In genomic region chr17:80808069-80808468, GRCm38 (mm10) we compare ENCODE assay signal across 11 mouse cellular contexts.
DNase-seq lines count a peak whose midpoint lies in the region; ATAC-seq and TF ChIP-seq lines count a peak whose summit lies in the region.
"Had no signal": no experiment of that assay in that cellular context is flagged by ENCODE, and none has a peak within 500 bp of the region (broad histone marks: within the 10 kb centered on the region; RNA-seq: fewer than 3 reads in every experiment).

No protein-coding gene starts in this region.

- TF ChIP-seq EP300 in stomach, postnatal 0 days (optimal IDR thresholded peaks at IDR 0.05) = no peak

- TF ChIP-seq CTCF in stomach, postnatal 0 days (IDR thresholded peaks at IDR 0.05; ENCODE audit: low read depth) = no peak

- peak; percentile 37; the same call in 1 of the 2 replicates for ATAC-seq in stomach, embryonic 16.5 days (ENCODE audit: insufficient read depth, low FRiP score)
- ATAC-seq in stomach, postnatal 0 days (ENCODE audit: low FRiP score, low TSS enrichment) = no peak; the same call in 1 of the 2 replicates
- no peak for ATAC-seq in forebrain, embryonic 12.5 days (ENCODE audit: low FRiP score)

- H3K4me2 ChIP-seq in stomach, embryonic 16.5 days (ENCODE audit: low read depth, low read length) = no peak overlapping the region
- H3K4me2 ChIP-seq in stomach, postnatal 0 days (replicated peaks; ENCODE audit: low read depth) = no peak overlapping the region
- H3K4me2 ChIP-seq in forebrain, embryonic 12.5 days = no peak overlapping the region
- H3K4me2 ChIP-seq: embryonic facial prominence, embryonic 12.5 days; hindbrain, embryonic 12.5 days; neural tube, embryonic 12.5 days had no signal

- no peak overlapping the region for H3K4me3 ChIP-seq in heart, embryonic 10.5 days
- H3K4me3 ChIP-seq in stomach, embryonic 16.5 days (replicated peaks; ENCODE audit: low read length) = no peak overlapping the region
- no peak overlapping the region for H3K4me3 ChIP-seq in stomach, postnatal 0 days (ENCODE audit: low read depth, low read length)
- H3K4me3 ChIP-seq in forebrain, embryonic 12.5 days (replicated peaks) = no peak overlapping the region
- H3K4me3 ChIP-seq: embryonic facial prominence, embryonic 12.5 days; hindbrain, embryonic 12.5 days; neural tube, embryonic 12.5 days had no signal

- H3K9me3 ChIP-seq in heart, embryonic 10.5 days = no peaks in the 10 kb centered on the region
- no peaks in the 10 kb centered on the region for H3K9me3 ChIP-seq in stomach, embryonic 16.5 days (replicated peaks; ENCODE audit: control insufficient read depth, low read length)
- H3K9me3 ChIP-seq in stomach, postnatal 0 days (ENCODE audit: control insufficient read depth, low read length) = no peaks in the 10 kb centered on the region
- no peaks in the 10 kb centered on the region for H3K9me3 ChIP-seq in forebrain, embryonic 12.5 days
- H3K9me3 ChIP-seq: embryonic facial prominence, embryonic 12.5 days; hindbrain, embryonic 12.5 days; neural tube, embryonic 12.5 days had no signal

- H3K27ac ChIP-seq in heart, embryonic 10.5 days = peak overlapping the region; percentile 10; the same call in 1 of the 2 replicates
- H3K27ac ChIP-seq in stomach, embryonic 16.5 days (ENCODE audit: low read length) = no peak overlapping the region
- H3K27ac ChIP-seq in stomach, postnatal 0 days (replicated peaks) = no peak overlapping the region
- no peak overlapping the region for H3K27ac ChIP-seq in forebrain, embryonic 12.5 days
- H3K27ac ChIP-seq: embryonic facial prominence, embryonic 12.5 days; hindbrain, embryonic 12.5 days; neural tube, embryonic 12.5 days had no signal

- no peak for DNase-seq in heart, embryonic 10.5 days (ENCODE audit: low spot score)
- DNase-seq in heart, adult 18-20 months = no peak
- no peak for DNase-seq in stomach, postnatal 0 days (ENCODE audit: low spot score)
- peak; percentile 71 to 73 for DNase-seq in kidney, adult 8-10 months
- no peak for DNase-seq in ovary, postnatal 36 days (ENCODE audit: low spot score)
- no peak for DNase-seq in T-cell, adult 2 months (ENCODE audit: low spot score)

- H3K9ac ChIP-seq in stomach, embryonic 16.5 days (ENCODE audit: low read length) = no peak overlapping the region
- H3K9ac ChIP-seq in stomach, postnatal 0 days (ENCODE audit: low read length) = no peak overlapping the region
- no peak overlapping the region for H3K9ac ChIP-seq in forebrain, embryonic 12.5 days
- H3K9ac ChIP-seq: embryonic facial prominence, embryonic 12.5 days; hindbrain, embryonic 12.5 days; neural tube, embryonic 12.5 days had no signal

- 46% methylated on average over 10 of the region's 10 CpGs for WGBS in heart, embryonic 10.5 days
- WGBS in stomach, embryonic 16.5 days = 50% methylated on average over 10 of the region's 10 CpGs
- WGBS in stomach, postnatal 0 days = 49% methylated on average over 10 of the region's 10 CpGs
- 82% methylated on average over 10 of the region's 10 CpGs for WGBS in forebrain, embryonic 12.5 days

- no peaks in the 10 kb centered on the region for H3K36me3 ChIP-seq in heart, embryonic 10.5 days
- H3K36me3 ChIP-seq in stomach, embryonic 16.5 days (ENCODE audit: control insufficient read depth, insufficient read depth, low read length) = no peaks in the 10 kb centered on the region
- no peaks in the 10 kb centered on the region for H3K36me3 ChIP-seq in stomach, postnatal 0 days (ENCODE audit: control insufficient read depth, insufficient read depth, low read length)
- H3K36me3 ChIP-seq in forebrain, embryonic 12.5 days (replicated peaks) = no peaks in the 10 kb centered on the region
- H3K36me3 ChIP-seq: embryonic facial prominence, embryonic 12.5 days; hindbrain, embryonic 12.5 days; neural tube, embryonic 12.5 days had no signal

- 0 out of 2 replicates have a peak, but pooled peaks cover 6% of the 10 kb centered on the region for H3K4me1 ChIP-seq in heart, embryonic 10.5 days
- peaks cover 3% of the 10 kb centered on the region; the same call in 1 of the 2 replicates for H3K4me1 ChIP-seq in stomach, embryonic 16.5 days (ENCODE audit: control insufficient read depth, insufficient read depth, low read length)
- H3K4me1 ChIP-seq in stomach, postnatal 0 days (replicated peaks; ENCODE audit: control insufficient read depth, insufficient read depth) = no peaks in the 10 kb centered on the region; the same call in 1 of the 2 replicates
- no peaks in the 10 kb centered on the region for H3K4me1 ChIP-seq in forebrain, embryonic 12.5 days
- H3K4me1 ChIP-seq: embryonic facial prominence, embryonic 12.5 days; hindbrain, embryonic 12.5 days; neural tube, embryonic 12.5 days had no signal

- no peaks in the 10 kb centered on the region for H3K27me3 ChIP-seq in heart, embryonic 10.5 days (ENCODE audit: insufficient read depth, poor library complexity, severe bottlenecking)
- no peaks in the 10 kb centered on the region for H3K27me3 ChIP-seq in stomach, embryonic 16.5 days (ENCODE audit: control insufficient read depth, insufficient read depth, low read length)
- no peaks in the 10 kb centered on the region for H3K27me3 ChIP-seq in stomach, postnatal 0 days (ENCODE audit: control insufficient read depth, insufficient read depth, low read length)
- no peaks in the 10 kb centered on the region for H3K27me3 ChIP-seq in forebrain, embryonic 12.5 days
- H3K27me3 ChIP-seq: embryonic facial prominence, embryonic 12.5 days; hindbrain, embryonic 12.5 days; neural tube, embryonic 12.5 days had no signal

Comparison
In these comparisons a context has a peak if more than half of its experiments do, and no peak if none do; other contexts are left out.
1. DNase-seq: peak in kidney, adult 8-10 months (2 of 2); none in heart, embryonic 10.5 days (single experiment), heart, adult 18-20 months (0 of 2), stomach, postnatal 0 days (single experiment), ovary, postnatal 36 days (single experiment) and T-cell, adult 2 months (single experiment).